Mouse (Mus musculus): ENCODE data around the gene Gm10320.

Gene Gm10320

DNA sequence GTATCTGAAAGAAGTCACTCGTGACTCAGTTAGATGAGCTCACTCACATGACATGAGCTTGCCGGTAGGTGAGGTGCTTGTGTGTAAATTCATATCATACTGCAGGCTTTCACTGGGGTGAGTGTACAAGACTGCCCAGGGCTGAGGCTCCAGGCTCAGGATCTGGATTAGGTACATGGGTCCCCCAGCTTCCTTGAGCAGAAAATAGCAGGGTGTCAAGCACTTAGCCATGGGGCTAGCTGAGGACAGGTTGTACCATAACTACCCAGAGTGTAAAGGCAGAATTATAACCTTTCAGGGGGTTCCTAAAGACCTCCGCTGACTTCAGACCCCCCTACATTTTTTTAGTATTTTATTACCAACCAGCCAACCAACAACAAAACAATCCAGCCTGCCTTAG, at the start of gene Gm10320:
Gene Gm10320, minus strand, starts transcription at position 93 of the 400 bp plus-strand sequence.
- DNase-seq (ENCODE audit: low read depth, low spot score): no peak

DNA sequence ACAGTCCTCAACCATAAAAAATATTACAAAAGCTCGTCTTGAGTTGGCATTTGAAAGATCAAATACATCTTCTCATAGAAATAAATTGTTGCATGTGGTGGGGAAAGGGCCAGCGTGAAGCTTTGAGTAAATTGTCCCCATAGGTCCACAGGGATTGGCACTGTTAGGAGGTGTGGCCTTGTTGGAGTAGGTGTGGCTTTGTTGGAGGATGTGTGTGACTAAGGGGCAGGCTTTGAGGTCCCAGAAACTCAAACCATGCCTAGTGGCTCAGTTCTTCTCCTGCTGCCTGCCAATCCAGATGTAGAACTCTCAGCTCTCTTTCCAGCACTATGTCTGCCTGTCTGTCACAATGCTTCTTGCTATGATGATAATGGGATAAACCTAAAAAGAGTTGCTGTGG, 49.8 kb upstream of the Gm10320 start:
- no peak for DNase-seq (ENCODE audit: low read depth, low spot score)

DNA sequence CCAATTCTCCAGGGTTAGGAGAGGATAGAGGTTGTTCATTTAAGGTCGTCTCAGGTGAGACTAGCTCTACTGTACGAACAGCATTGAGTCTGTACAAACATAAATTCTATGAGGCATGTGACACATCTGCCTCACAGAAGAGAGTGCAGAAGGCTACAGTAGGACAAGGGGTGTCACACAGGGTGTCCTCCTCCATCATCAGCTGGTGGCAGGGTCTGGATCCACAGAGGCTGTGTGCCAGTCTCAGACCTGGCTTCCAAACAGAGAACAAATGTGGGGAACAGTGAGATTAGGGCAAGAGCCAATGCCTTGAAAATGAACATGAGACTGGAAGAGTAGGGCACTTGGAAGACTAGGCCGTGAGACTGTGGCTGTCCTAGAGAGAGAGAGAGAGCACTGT, 48.4 kb upstream of the Gm10320 start:
- DNase-seq (ENCODE audit: low read depth, low spot score): no peak

DNA sequence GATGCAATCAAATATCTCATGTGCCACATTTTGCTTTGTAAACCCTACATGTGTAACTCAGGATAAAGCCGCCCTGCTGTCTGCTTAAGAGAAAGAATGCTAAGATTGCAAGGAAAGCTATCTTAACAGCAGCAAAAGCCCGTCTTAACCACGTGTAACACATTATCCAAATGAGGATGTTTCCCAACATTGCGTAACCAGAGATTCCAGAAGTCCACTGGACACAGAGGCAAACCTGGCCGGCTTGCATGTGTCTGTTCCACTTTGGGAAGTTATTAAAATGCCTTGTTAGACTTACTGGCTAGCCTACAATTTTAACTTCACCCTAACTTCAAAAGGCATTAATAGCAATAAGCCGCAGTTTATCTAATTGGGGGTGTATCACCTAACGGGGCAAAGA, 47.5 kb upstream of the Gm10320 start:
- DNase-seq (ENCODE audit: low read depth, low spot score): no peak

DNA sequence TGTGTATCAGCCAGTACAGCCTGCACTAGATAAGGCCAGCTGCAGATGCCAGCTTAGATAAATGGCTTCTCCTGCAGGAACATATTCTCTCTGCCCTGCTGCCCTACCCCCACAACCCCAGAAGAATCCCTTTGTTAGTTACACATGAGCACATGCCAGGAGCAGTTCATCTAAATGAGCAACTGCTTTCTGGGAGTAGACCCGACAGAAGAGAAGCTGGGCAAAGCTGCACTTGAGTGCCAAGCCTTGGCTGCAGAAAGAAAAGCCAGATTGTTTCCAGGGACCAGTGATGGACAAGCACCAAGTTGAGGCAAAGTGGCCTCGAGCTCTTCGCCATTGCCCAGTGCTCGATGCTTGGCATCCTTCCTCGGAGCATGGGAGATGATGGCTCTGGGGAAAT, 46.8 kb upstream of the Gm10320 start:
- no peak for DNase-seq (ENCODE audit: low read depth, low spot score)

DNA sequence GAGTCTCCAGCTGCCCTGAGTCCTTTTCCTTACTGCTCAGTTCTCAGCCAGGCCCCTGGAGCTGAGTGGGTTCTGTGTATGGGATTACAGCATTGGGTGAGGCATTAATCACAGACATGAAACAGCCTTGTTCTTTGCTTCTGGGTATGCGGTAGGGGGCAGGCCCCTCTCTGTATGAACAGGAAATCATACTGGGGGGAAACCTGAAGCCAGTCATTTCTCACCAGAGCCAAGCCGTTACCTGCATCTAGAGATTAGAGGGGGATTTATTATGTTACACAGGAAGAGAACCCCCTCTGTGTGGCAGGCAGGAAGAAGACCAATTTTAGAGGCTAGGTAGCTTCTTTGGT, 43.1 kb upstream of the Gm10320 start:
- no peak for DNase-seq (ENCODE audit: low read depth, low spot score)

DNA sequence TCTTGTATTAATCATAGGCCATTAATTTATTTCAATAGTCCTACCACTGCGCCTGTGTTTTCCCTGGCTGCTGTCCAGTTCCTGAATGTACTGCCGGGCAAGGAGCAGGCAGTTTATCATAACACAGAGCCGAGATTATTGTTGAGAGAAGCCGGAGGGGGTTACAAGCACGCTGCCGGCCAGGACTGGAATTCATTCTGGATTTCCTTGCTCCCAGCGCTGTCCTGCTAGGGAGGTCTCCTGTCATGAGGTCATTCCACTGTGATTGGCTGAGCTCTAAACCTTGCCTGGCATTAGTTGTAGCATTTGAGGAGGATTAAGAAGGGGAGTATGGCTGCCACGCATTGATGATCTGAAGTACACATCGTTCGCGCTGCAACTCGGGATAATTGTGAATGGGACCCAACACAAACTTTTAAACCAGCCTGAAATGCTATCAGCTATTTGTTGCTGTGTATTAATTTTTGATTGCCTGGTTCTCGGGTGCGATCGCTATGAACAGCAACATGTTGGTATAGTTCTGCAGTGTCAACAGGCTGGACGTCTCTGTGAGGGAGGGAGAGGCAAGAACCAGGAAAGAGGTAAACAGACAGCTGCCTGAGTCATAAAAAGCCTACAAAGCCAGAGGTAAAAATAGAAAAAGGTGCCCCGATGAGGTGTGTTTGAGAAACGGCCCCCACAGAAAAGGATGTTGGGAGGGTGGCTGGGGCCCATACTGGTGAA, 42.5 kb upstream of the Gm10320 start:
- peak; percentile 23 for DNase-seq (ENCODE audit: low read depth, low spot score)

DNA sequence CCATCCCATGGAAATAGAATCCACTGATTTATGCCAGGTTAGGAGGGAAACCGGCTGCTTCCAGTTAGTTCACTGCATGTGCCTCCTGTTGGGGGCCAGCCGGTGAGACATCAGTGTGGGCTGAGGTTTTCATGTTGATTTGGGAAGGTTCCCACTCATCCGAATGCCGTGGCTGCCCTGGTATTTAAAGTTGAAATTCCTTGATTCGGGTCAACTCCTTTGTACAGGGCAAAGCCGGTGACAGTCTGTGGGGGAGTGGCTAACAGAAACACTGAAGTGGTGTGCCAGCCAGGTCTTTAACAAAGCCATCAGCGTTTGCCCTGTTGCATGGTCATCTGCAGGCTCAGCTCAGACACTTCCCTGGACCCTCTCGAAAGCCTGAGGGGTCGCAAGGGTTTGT, 41.6 kb upstream of the Gm10320 start:
- DNase-seq (ENCODE audit: low read depth, low spot score): no peak

DNA sequence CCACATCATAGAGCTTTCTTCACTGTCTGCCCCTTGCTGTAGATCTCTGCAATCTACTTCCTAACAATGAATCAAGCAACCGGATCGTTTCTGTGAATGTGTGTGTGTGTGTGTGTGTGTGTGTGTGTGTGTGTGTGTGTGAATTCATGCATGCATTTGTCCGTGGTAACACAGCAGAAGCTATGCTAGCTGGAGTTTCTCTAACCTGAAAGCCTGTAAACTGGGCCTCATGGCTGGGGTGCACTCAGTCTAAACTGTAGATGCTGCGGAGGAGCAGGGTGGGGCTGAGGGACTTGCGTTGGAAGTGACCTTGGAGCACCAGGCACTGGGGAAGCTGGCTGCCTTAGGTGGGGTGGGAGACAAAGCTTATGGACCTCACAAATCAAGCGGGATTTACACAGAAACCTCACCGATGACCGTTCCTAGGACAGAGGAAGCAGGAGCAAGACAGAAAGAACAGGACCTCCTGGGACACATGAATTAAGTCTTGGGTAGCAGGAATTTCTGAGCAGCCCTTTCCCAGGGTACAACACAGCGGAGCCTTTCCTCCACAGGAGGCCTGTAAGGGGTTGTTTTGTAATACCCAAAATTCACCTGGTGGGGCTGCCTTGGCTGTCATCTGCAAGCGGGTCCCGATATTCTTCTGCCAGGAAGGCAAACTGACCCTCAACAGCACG, 41.0 kb upstream of the Gm10320 start:
- DNase-seq (ENCODE audit: low read depth, low spot score): no peak

DNA sequence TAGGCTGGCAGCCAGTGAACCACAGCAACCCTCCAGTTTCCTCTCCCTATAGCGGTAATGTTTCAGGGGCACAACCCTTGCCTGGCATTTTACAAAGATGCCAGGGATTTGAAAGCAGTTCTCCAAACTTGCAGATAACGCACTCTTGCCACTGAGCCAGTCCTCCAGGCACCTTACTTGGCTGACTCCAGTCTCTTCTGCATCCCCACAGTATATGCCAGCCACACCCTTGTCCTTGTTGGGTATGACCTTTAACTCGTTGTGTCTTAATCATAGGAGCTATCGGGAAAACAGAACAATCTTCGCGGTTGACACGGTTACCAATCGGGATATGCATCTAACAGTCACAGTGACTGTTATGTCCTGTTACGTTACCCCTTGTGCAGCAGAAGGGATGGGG, 40.2 kb upstream of the Gm10320 start:
- no peak for DNase-seq (ENCODE audit: low read depth, low spot score)

DNA sequence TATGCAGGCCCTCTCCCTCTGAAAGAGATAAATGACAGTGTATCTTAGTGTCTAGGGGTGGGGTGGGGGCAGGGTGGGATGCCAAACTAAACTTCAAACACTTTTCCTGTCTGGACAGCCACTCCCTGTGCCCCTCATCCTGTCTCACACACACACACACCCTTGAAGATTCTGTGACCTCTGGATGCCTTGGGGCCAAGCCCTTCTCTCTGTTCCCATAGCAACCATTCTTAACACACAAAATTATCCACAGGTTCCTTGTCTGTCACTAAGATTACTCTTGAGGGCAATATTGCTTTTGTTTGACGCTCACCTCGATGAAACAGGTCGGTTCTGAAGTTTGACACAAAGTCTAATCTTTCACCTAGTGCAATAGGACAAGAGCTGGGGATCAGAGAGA, 39.5 kb upstream of the Gm10320 start:
- DNase-seq (ENCODE audit: low read depth, low spot score): no peak

DNA sequence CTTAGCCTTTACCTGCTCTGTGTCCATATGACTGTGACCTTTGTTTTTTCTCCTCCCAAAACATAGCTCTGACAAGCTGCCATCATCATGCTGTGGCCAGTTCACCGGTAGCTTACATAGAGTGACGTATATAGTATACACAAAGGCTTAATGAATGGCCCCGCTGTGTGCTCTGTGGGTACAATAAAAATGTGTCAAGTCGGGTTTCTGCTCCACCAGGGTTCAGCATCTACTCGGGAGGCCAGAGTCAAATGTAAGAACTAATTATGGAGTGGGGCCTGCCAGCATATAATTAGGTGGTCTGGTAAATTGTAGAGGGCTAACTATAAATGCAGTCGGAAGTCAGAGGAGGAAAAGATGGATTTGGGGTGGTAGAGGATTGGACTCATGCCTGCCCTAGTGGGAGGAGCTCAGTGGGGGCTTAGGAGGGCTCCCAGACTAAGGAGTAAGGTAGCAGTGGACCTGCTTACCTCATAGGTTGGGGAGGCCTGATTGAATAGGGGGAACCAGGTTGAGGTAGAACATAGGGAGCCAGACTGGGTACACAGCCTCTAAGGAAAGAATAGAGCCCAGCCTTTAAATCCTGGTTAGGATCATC, 32.0 kb upstream of the Gm10320 start:
- DNase-seq (ENCODE audit: low read depth, low spot score): no peak

DNA sequence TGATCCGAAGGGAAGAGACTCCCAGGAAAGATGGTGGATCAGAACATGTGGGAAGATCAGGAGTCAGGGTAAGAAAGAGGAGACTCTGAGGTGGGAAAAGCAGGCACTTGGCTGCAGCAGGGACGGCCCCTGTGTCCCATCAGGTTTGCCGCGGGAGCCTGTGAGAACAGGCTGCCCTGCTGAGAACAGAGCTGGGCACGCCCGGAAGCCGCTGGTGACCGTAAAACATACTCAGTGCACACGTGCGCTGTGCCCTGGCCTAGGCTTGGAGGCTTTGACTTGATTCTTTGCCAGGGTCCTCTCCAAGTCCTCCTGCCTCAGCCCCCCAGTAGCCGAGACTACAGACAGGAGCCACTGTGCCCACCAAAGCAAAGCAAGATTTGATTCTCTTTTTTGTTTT, 26.5 kb upstream of the Gm10320 start:
- DNase-seq (ENCODE audit: low read depth, low spot score): no peak

DNA sequence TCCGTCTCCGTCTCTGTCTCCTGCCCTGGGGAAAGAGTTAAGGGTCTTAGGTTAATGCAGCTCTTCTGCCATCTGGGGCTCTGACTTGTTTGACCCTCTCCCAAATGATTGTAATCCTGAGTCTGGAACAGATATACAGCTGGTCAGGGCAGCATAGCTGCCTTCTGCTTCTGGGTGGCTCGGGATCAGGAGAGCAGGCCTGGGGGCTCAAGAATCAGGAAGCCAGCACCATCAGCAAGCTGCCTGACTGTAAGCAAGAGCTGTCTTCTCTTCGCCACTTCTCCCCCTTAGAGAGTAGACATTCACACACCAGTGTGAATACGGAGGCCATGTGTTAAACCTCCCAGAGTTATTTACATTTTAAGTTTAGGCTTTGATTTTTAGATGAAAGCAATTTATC, 25.9 kb upstream of the Gm10320 start:
- DNase-seq (ENCODE audit: low read depth, low spot score): no peak

DNA sequence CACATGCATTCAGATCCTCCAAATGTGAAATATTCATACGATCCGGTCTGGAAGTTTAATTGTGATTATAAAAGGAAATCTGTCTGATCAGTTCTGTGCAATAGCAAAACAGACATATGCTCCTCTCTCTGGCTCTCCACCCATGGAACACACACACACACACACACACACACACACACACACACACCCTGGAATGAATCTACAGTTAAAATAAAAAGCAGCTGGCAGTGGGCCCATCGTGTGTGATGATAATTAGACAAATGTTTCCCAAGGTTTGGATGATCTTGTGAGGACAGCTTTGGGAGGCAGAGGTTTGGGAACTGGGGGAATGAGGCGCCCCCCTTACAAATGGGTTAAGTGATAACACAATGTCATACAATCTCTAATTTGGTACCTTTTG, 25.2 kb upstream of the Gm10320 start:
- no peak for DNase-seq (ENCODE audit: low read depth, low spot score)

DNA sequence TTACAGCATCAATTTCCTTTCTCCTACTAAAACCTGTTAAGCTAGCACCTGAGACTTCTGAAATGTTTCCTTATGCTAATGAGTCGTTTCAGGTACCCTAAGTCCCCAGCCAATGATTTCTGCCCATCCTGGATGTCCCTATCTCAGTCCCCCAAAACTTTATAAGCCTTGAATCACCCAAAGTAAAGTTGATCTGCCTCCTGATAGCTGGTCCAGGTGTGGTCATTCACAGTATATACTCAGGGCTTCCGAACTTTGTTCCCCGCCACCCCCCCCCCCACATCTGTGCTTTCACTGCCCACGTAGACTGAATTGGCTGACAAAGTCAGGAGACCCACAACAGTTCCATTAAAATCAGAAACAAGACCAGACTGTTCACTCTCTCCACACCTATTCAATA, 20.3 kb upstream of the Gm10320 start:
- no peak for DNase-seq (ENCODE audit: low read depth, low spot score)

DNA sequence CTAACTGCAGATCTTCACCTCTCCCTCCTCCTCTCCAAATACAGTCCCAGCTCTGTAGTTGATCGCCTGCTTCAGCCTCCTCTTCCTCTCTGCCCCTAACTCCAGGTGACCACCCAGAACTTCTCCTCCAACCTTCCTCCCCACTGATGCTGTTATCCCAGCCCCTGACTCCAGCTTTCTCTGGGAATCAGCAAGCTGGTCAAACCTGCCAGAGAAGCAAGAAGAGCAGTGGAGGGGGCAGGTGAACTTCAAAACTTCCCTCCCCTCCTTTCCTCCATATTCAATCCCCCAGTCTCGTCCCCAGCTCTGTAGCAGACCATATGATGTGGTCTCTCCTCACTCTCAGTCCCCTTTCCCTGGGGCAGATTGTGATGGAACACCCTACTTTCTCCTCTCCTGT, 15.9 kb upstream of the Gm10320 start:
- no peak for DNase-seq (ENCODE audit: low read depth, low spot score)

DNA sequence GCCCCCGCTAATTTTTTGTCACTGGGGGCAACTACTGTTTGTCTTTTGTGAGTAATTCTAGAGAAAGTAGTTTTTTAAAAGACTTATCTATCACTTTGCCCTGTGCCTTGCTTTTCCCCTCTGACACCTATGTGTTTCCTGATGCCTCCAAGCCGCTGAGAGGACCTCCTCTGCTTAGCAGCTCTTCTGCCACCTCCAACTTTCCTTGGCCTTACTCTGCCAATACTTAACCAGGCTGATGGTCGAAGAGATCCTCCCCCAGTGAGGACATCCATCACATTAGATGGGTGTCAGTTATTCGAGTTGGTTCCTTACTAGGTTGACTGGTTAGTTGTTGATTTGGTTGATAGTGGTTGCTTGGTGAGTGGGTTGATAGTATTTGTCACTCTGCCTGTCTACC, 14.7 kb upstream of the Gm10320 start:
- DNase-seq (ENCODE audit: low read depth, low spot score): no peak

DNA sequence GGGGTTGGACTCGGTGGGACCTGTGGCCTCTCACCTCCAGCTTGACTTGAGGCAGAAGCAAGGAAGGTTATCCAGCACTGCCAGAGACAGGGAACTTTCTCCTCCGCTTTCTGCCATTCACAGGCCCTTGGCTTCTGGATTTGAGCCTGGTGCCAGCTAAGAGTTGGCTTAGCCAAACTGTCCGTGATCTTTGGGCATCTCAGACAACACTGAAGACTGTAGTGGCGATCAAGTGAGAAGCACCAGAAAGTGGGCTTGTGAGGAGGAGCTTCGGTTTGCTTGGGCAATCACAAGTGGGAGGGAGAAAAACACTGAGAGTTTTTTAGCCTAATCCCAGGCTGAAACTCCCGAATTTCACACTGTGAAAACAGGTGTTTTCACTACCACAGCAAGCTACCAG, 14.2 kb upstream of the Gm10320 start:
- no peak for DNase-seq (ENCODE audit: low read depth, low spot score)

DNA sequence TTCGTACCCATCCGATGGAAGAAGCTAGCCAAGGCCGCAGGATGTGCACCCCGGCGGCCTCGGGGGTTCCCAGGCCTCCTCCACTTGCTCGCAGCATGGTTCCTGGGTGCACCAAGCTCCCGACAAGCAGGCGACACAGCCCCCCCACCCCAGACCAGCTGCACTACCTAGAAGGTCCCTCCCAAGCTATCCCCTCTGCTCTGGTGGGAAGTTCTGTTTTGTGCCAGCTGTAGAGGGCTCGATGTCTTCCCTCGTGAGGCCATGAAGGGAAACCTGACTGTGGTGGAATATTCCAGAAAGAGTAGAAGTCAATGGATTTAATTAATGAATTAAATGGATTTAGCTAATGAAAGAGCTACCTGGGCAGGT, 13.7 kb upstream of the Gm10320 start:
- DNase-seq (ENCODE audit: low read depth, low spot score): no peak

DNA sequence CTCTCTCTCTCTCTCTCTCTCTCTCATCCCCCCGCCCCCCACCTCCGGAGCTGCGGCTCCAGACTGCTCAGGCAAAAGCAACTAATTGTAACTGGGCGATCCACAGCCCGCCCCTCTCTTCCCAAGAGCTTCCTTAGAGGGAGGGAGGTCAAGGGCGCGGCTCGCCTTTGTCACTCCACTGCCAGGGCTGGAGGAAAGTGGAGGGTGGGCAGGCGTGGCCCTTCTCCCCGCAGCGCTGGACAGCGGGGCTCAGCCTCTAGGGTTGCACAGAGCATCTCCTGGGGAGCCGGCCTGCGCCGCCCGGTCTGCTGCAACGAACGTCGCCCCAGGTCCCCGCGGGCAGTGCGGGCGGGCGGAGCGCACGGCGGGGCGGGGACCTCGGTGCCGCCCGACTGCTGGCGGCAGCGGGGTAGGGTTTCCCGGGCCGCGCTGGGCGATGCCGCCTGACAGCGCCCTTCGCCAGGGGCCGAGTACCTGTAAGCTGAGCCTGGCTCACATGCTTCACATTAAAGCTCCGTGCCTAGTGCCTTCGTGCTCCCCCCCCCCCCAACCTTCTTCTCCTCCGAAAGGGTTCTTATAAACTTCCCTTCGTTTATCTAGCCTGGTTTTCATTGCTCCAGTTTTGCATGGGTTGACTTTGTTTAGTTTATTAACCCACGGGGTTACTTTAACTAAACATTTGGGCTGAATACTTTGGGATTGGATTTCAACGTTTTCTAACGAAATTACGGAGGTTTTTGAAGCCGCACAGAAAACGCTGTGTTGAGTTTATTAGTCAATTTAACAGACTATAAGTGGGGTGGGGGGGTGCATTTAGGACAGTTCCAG, 13.1 kb upstream of the Gm10320 start:
- DNase-seq (ENCODE audit: low read depth, low spot score): no peak

DNA sequence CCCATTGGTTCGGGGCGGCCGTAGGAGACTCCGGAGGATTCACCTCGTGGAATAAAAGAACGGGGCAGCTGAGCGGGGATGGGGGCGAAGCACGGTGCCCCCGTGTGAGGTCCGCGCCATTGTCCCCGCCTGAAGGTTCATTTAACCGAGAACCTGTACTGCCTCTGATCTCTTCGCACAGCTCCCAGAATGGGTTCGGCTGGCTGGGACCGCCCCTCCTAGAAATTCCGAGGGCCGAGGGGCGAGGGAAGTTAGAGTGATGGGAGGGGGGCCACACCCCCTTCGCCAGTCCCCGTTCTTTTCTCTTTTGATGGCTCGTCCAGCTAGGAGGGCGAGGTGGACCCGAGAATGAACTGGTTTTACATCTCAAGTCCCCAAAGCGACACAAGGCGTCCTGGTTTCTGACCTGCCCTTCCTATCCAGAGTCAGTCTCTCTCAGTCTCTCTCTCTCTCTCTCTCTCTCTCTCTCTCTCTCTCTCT, 12.4 kb upstream of the Gm10320 start:
- no peak for DNase-seq (ENCODE audit: low read depth, low spot score)
